Mouse (Mus musculus) thymus, postnatal 0 days (tissue): ENCODE measurements around the gene Adora1. TPM values are rescaled to one million over a fixed set of nuclear protein-coding genes. Genes with fewer than 3 reads are reported as not detected.

ENCODE experiments used
- DNase-seq: peaks from one replicate; pipeline ENCODE4 v3.0.0-alpha.2; 2015; ENCODE audit warnings: low spot score
- polyA plus RNA-seq: library from polyadenylated mRNA; unstranded; fragments of >200 nt; fragmentation: Nextera tagmentation; extraction: Ambion mirVana; gene quantifications from 2 replicates; pipeline ENCODE4 v1.2.1, GENCODE M21; 2015

Gene Adora1
- polyA plus RNA-seq, 1 experiment from 2014 or later, result 0.14 TPM

GRCm38 (mm10) chr1:134194298-134195022, 40.8 kb downstream of the Adora1 start:
- DNase-seq, result no peak

- DNase-seq, result no peak
Observed at GRCm38 (mm10) chr1:134193674-134194197, 41.5 kb downstream of the Adora1 start.

GRCm38 (mm10) chr1:134193126-134193525, 42.1 kb downstream of the Adora1 start, which contains the start of gene Mybph:
Gene Mybph (plus strand): TSS chr1:134193448.
- DNase-seq, result no peak

GRCm38 (mm10) chr1:134192024-134192423, 43.2 kb downstream of the Adora1 start:
- DNase-seq, result no peak

- DNase-seq, result no peak
Observed at GRCm38 (mm10) chr1:134191192-134191591, 44.0 kb downstream of the Adora1 start.

- DNase-seq, result peak; percentile 32
Observed at GRCm38 (mm10) chr1:134188989-134189729, 46.1 kb downstream of the Adora1 start.

GRCm38 (mm10) chr1:134188217-134188616, 47.0 kb downstream of the Adora1 start:
- no peak for DNase-seq

GRCm38 (mm10) chr1:134184089-134184488, 51.1 kb downstream of the Adora1 start:
- DNase-seq, result no peak

GRCm38 (mm10) chr1:134182025-134182424, 53.2 kb downstream of the Adora1 start, which contains the start of gene Chil1:
Gene Chil1 (plus strand): TSS chr1:134182176.
- DNase-seq, result no peak

- no peak for DNase-seq
Observed at GRCm38 (mm10) chr1:134177976-134178375, 57.3 kb downstream of the Adora1 start.

- DNase-seq, result no peak
Observed at GRCm38 (mm10) chr1:134173081-134173480, 62.1 kb downstream of the Adora1 start.

GRCm38 (mm10) chr1:134168985-134169697, 66.1 kb downstream of the Adora1 start:
- DNase-seq, result no peak

- DNase-seq, result no peak
Observed at GRCm38 (mm10) chr1:134168567-134168966, 66.7 kb downstream of the Adora1 start.

GRCm38 (mm10) chr1:134167416-134168305, 67.6 kb downstream of the Adora1 start:
- DNase-seq, result no peak

- DNase-seq, result no peak
Observed at GRCm38 (mm10) chr1:134166547-134166946, 68.7 kb downstream of the Adora1 start.

- no peak for DNase-seq
Observed at GRCm38 (mm10) chr1:134164454-134164853, 70.8 kb downstream of the Adora1 start.

GRCm38 (mm10) chr1:134163476-134163875, 71.8 kb downstream of the Adora1 start:
- no peak for DNase-seq

GRCm38 (mm10) chr1:134162510-134163225, 72.6 kb downstream of the Adora1 start:
- no peak for DNase-seq

- no peak for DNase-seq
Observed at GRCm38 (mm10) chr1:134161399-134161798, 73.8 kb downstream of the Adora1 start.

GRCm38 (mm10) chr1:134160404-134160803, 74.8 kb downstream of the Adora1 start:
- DNase-seq, result no peak
